Mouse (Mus musculus) heart, embryonic 12.5 days (tissue): ENCODE data around the gene Olfr1023. TPM values are rescaled to one million over a fixed set of nuclear protein-coding genes. Genes with fewer than 3 reads are reported as not detected.

Experiments used
- ATAC-seq: fragments of 200-750 bp; cut with Nextera tagmentation; 2 replicates; pipeline ENCODE4 v1.8.0; 2017; ENCODE audit warnings: moderate TSS enrichment, moderate library complexity; ENCODE audit not compliant: insufficient number of reproducible peaks, low FRiP score
- H3K27ac ChIP-seq: fragments of 300-500 bp; sonication (generic); 2 replicates; pipeline ENCODE4 v1.5.1; 2016; ENCODE audit warnings: mild to moderate bottlenecking, moderate library complexity; ENCODE audit not compliant: poor library complexity, severe bottlenecking
- H3K27me3 ChIP-seq: fragments of 300-500 bp; sonication (generic); replicated peaks from 2 replicates; pipeline ENCODE4 v1.6.1; 2016; ENCODE audit warnings: mild to moderate bottlenecking, moderate library complexity
- H3K36me3 ChIP-seq: fragments of 300-500 bp; sonication (generic); 2 replicates; pipeline ENCODE4 v1.6.1; 2016; ENCODE audit warnings: mild to moderate bottlenecking, moderate library complexity
- H3K4me1 ChIP-seq: fragments of 300-500 bp; sonication (generic); replicated peaks from 2 replicates; pipeline ENCODE4 v1.6.1; 2016; ENCODE audit warnings: mild to moderate bottlenecking
- H3K4me2 ChIP-seq: fragments of 300-500 bp; sonication (generic); 2 replicates; pipeline ENCODE4 v1.6.1; 2016; ENCODE audit warnings: mild to moderate bottlenecking, moderate library complexity
- H3K4me3 ChIP-seq: fragments of 300-500 bp; sonication (generic); 2 replicates; pipeline ENCODE4 v1.5.1; 2016; ENCODE audit warnings: mild to moderate bottlenecking
- H3K9ac ChIP-seq: fragments of 300-500 bp; sonication (generic); 2 replicates; pipeline ENCODE4 v1.6.1; 2016; ENCODE audit warnings: mild to moderate bottlenecking, moderate library complexity
- H3K9me3 ChIP-seq: fragments of 300-500 bp; sonication (generic); replicated peaks from 2 replicates; pipeline ENCODE4 v1.6.1; 2016; ENCODE audit warnings: mild to moderate bottlenecking, moderate library complexity
- WGBS: fragments of 180-500 bp; shearing (Covaris S2); methylation state at CpG from one replicate; pipeline ENCODE4 v1.1.7; 2016; 5-methylcytosine and 5-hydroxymethylcytosine counted together
- polyA plus RNA-seq: library from polyadenylated mRNA; unstranded; fragments of >200 nt; fragmentation: Nextera tagmentation; extraction: Ambion mirVana; gene quantifications from 2 replicates; pipeline ENCODE4 v1.2.1, GENCODE M21; 2016

Olfr1023 gene
- not detected in 2 replicates for polyA plus RNA-seq

DNA sequence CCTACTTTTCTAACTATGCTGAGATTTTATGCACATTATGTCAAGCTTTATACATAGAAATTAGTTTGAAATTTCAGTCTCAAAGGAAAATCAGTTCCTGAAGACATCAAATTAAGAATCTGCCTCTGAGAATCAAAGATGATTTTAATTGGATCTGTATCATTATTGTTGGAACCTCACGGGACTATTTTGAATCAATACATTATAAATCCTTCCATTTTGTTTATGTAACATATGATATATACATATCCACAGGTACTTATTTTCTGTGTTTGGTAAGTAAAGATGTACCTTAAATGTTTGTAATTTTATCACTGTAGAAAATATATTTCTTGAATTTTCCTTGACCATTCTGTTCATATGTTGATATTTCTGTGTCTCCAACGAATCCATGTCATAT is at the start of gene Olfr1023:
Gene Olfr1023, plus strand, starts transcription at position 301 of the 400 bp plus-strand sequence.
- Histone ChIP-seq H3K27me3 (no peaks in the 10 kb centered on the region), H3K9ac (no peak within 1 kb of the TSS), H3K27ac (no peak within 1 kb of the TSS), H3K4me1 (no peaks in the 10 kb centered on the region), H3K4me3 (no peak within 1 kb of the TSS), H3K4me2 (no peak within 1 kb of the TSS), H3K9me3 (no peaks in the 10 kb centered on the region), H3K36me3 (no peaks in the 10 kb centered on the region)
- 71% methylated on average over 2 of the region's 2 CpGs for WGBS
- ATAC-seq: no peak

DNA sequence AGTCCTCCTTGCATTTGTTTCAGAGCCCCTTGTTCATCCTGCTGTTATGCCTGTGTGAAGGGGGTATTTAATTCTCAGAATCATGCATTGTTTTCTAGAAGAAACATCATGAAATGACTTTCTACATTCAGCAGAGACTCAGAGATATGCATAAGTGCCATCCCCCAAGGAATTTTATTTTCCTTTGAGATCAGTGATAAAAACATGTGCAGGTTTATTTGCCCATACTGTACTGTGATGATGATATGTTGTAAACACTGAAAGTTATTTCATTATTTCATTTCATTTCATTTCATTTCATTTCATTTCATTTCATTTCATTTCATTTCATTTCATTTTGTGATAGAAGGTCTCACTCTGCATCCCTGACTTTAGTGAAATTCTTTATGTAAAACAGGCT is 40.1 kb upstream of the Olfr1023 start, which contains the start of gene Olfr1019:
Gene Olfr1019, minus strand, starts transcription at position 101 of the 400 bp plus-strand sequence.
- ATAC-seq: no peak
- Histone ChIP-seq H3K36me3 (no peaks in the 10 kb centered on the region), H3K4me1 (no peaks in the 10 kb centered on the region), H3K27me3 (no peaks in the 10 kb centered on the region), H3K4me3 (no peak within 1 kb of the TSS), H3K9ac (no peak within 1 kb of the TSS), H3K4me2 (no peak within 1 kb of the TSS), H3K27ac (no peak within 1 kb of the TSS), H3K9me3 (no peaks in the 10 kb centered on the region)

DNA sequence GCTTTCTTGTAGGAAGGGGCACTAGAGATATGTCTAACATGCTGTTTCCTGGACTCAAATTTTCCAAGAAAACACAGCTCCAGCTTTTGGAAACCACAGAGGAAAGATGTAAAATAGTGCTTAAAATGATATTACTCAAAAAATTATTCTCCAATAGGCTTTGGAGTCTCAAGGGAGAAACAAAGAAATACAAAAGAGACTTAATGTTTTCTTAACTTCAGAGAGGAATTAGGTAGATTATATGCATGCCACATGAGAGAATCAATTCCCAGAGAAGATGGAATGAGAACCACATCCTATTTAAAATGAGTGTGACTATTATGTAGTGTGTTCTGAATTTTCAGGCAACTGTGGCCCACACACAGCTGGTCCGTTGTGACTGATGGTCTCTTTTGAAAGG is 38.7 kb upstream of the Olfr1023 start, which contains the start of gene Olfr1020:
Gene Olfr1020, plus strand, starts transcription at position 301 of the 400 bp plus-strand sequence.
- Histone ChIP-seq H3K9ac (no peak within 1 kb of the TSS), H3K4me3 (no peak within 1 kb of the TSS), H3K36me3 (no peaks in the 10 kb centered on the region), H3K9me3 (no peaks in the 10 kb centered on the region), H3K27ac (no peak within 1 kb of the TSS), H3K4me1 (no peaks in the 10 kb centered on the region), H3K4me2 (no peak within 1 kb of the TSS), H3K27me3 (no peaks in the 10 kb centered on the region)
- ATAC-seq: no peak
- WGBS: 75% methylated on average over 1 of the region's 1 CpGs

DNA sequence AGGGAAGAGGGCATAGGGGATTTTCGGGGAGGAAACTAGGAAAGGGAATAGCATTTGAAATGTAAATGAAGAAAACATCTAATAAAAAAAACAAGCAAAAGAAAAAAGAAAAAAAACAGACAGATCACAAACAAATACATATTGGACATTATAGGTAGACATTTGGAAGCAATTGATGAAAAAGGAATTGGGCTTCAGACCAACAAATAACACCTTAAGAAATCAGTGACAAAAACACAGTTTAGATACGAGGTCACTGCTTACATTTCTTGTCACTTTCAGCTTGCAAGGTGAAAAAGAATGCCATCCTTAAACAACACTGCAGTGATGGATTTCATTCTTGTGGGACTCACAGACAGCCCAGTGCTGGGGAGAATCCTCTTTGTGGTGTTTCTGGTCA is 17.1 kb upstream of the Olfr1023 start, which contains the start of gene Olfr1022:
Gene Olfr1022, plus strand, starts transcription at position 301 of the 400 bp plus-strand sequence.
- H3K4me3 ChIP-seq: no peak within 1 kb of the TSS
- 55% methylated on average over 2 of the region's 2 CpGs for WGBS

DNA sequence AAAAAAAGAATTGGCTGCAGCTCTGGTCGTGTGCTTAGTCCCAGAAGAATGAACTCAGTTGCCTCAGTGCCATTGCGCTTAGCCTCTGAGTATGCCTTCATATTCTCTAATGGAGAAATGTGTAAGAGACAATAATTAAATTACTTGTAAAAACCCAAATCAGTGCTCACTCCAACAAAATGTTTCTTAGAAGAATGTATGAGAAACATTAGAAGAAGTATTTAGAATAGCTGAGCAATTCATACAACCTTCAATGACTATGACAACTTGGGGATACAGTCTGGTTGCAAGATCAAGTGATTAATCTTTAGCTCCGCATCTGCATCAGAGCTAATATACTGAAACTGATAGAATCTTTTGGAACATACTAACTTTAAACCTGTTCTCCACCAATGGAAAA is 19.5 kb downstream of the Olfr1023 start, which contains the start of gene Olfr1024:
Gene Olfr1024, minus strand, starts transcription at position 101 of the 400 bp plus-strand sequence.
- Histone ChIP-seq H3K4me2 (no peak within 1 kb of the TSS), H3K27me3 (no peaks in the 10 kb centered on the region), H3K27ac (no peak within 1 kb of the TSS), H3K4me3 (no peak within 1 kb of the TSS), H3K9me3 (peaks cover 5% of the 10 kb centered on the region; the same call in 1 of the 2 replicates), H3K9ac (no peak within 1 kb of the TSS), H3K36me3 (no peaks in the 10 kb centered on the region), H3K4me1 (no peaks in the 10 kb centered on the region)
- WGBS: 78% methylated on average over 3 of the region's 3 CpGs
- ATAC-seq: no peak

More for the DNA sequence above, 17.1 kb upstream of the Olfr1023 start, which contains the start of gene Olfr1022:
- Histone ChIP-seq H3K4me1 (no peaks in the 10 kb centered on the region), H3K36me3 (no peaks in the 10 kb centered on the region), H3K27me3 (no peaks in the 10 kb centered on the region), H3K4me2 (no peak within 1 kb of the TSS), H3K9me3 (no peaks in the 10 kb centered on the region), H3K27ac (no peak within 1 kb of the TSS), H3K9ac (no peak within 1 kb of the TSS)
- ATAC-seq: no peak

- Histone ChIP-seq H3K4me3 (no peak overlapping the region), H3K27me3 (no peaks in the 10 kb centered on the region), H3K4me1 (no peaks in the 10 kb centered on the region), H3K9ac (no peak overlapping the region), H3K27ac (no peak overlapping the region), H3K9me3 (no peaks in the 10 kb centered on the region), H3K4me2 (no peak overlapping the region), H3K36me3 (no peaks in the 10 kb centered on the region)
- ATAC-seq: no peak
Measured at GRCm38 (mm10) chr2:85913197-85913596, 27.8 kb downstream of the Olfr1023 start.

DNA sequence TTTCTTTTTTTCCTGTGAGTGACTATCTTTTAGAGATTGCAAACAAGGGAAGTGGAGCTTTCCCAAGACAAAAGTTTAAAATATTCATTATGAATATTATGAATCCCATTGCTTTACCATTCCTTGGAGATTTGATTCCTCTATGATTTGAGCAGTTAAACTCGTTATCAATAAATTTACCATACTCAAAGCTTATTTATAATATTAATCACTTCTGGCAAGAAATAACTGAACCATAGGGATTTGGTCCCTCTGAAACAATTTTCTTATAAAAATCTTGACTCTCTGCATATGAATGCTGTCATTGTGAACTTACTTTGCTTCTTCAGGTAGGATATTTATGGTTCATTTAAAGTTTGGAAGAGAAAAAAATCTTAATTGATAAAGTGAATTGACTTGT is 29.5 kb downstream of the Olfr1023 start, which contains the start of gene Olfr1025-ps1:
Gene Olfr1025-ps1, plus strand, starts transcription at position 301 of the 400 bp plus-strand sequence.
- ATAC-seq: no peak
- 65% methylated on average over 1 of the region's 1 CpGs for WGBS
- Histone ChIP-seq H3K4me2 (no peak within 1 kb of the TSS), H3K4me3 (no peak within 1 kb of the TSS), H3K4me1 (no peaks in the 10 kb centered on the region), H3K36me3 (no peaks in the 10 kb centered on the region), H3K27ac (no peak within 1 kb of the TSS), H3K9ac (no peak within 1 kb of the TSS), H3K27me3 (no peaks in the 10 kb centered on the region), H3K9me3 (no peaks in the 10 kb centered on the region)

- Histone ChIP-seq H3K4me3 (no peak within 1 kb of the TSS), H3K9me3 (no peaks in the 10 kb centered on the region), H3K36me3 (no peaks in the 10 kb centered on the region), H3K27ac (no peak within 1 kb of the TSS), H3K4me2 (no peak within 1 kb of the TSS), H3K4me1 (no peaks in the 10 kb centered on the region), H3K27me3 (no peaks in the 10 kb centered on the region), H3K9ac (no peak within 1 kb of the TSS)
- ATAC-seq: no peak
- WGBS: 80% methylated on average over 3 of the region's 3 CpGs
Measured at GRCm38 (mm10) chr2:85921258-85921657, 35.8 kb downstream of the Olfr1023 start, which contains the start of gene Olfr1026. TSS of gene Olfr1026 (plus strand) at chr2:85921558.

Other genes with a start within 250 kb of the Olfr1023 start
- gene Olfr1002, start 234.9 kb upstream of the Olfr1023 start, polyA plus RNA-seq: not detected in 2 replicates
- gene Olfr154, start 221.2 kb upstream of the Olfr1023 start, polyA plus RNA-seq: not detected in 2 replicates
- not detected in 2 replicates for gene Olfr1006, start 206.9 kb upstream of the Olfr1023 start, polyA plus RNA-seq
- not detected in 2 replicates for gene Olfr1008, start 196.2 kb upstream of the Olfr1023 start, polyA plus RNA-seq
- gene Olfr1009, start 170.2 kb upstream of the Olfr1023 start, polyA plus RNA-seq: not detected in 2 replicates
- not detected in 2 replicates for gene Olfr1012, start 122.9 kb upstream of the Olfr1023 start, polyA plus RNA-seq
- not detected in 2 replicates for gene Olfr1013, start 118.5 kb upstream of the Olfr1023 start, polyA plus RNA-seq
- not detected in 2 replicates for gene Olfr1014, start 112.9 kb upstream of the Olfr1023 start, polyA plus RNA-seq
- gene Olfr1015, start 103.6 kb upstream of the Olfr1023 start, polyA plus RNA-seq: not detected in 2 replicates
- gene Olfr1016, start 83.1 kb upstream of the Olfr1023 start, polyA plus RNA-seq: not detected in 2 replicates
- not detected in 2 replicates for gene Olfr1018, start 67.2 kb upstream of the Olfr1023 start, polyA plus RNA-seq
- not detected in 2 replicates for gene Olfr1019, start 40.2 kb upstream of the Olfr1023 start, polyA plus RNA-seq
- gene Olfr1020, start 38.6 kb upstream of the Olfr1023 start, polyA plus RNA-seq: not detected in 2 replicates
- gene Olfr1022, start 17.0 kb upstream of the Olfr1023 start, polyA plus RNA-seq: not detected in 2 replicates
- gene Olfr1024, start 19.4 kb downstream of the Olfr1023 start, polyA plus RNA-seq: not detected in 2 replicates
- not detected in 2 replicates for gene Olfr1025-ps1, start 29.6 kb downstream of the Olfr1023 start, polyA plus RNA-seq
- gene Olfr1026, start 35.9 kb downstream of the Olfr1023 start, polyA plus RNA-seq: not detected in 2 replicates
- not detected in 2 replicates for gene Olfr1028, start 64.8 kb downstream of the Olfr1023 start, polyA plus RNA-seq
- gene Olfr1029, start 88.3 kb downstream of the Olfr1023 start, polyA plus RNA-seq: not detected in 2 replicates
- not detected in 2 replicates for gene Olfr1030, start 93.6 kb downstream of the Olfr1023 start, polyA plus RNA-seq
- gene Olfr1031, start 104.7 kb downstream of the Olfr1023 start, polyA plus RNA-seq: not detected in 2 replicates
- not detected in 2 replicates for gene Olfr1032, start 119.9 kb downstream of the Olfr1023 start, polyA plus RNA-seq
- 1.3 and 1.4 TPM in 2 replicates for gene Olfr1033, start 135.0 kb downstream of the Olfr1023 start, polyA plus RNA-seq
- not detected in 2 replicates for gene Olfr1034, start 160.2 kb downstream of the Olfr1023 start, polyA plus RNA-seq
- gene Olfr1036, start 188.4 kb downstream of the Olfr1023 start, polyA plus RNA-seq: not detected in 2 replicates
- gene Olfr1037, start 201.7 kb downstream of the Olfr1023 start, polyA plus RNA-seq: not detected in 2 replicates